Mouse (Mus musculus) heart, postnatal 0 days (tissue): ENCODE data around the gene Mtf1. TPM values are rescaled to one million over a fixed set of nuclear protein-coding genes. Genes with fewer than 3 reads are reported as not detected.

Experiments used
- ATAC-seq: fragments of 200-750 bp; cut with Nextera tagmentation; 2 replicates; pipeline ENCODE4 v1.8.0; 2017; ENCODE audit warnings: low read depth, moderate number of reproducible peaks, moderate library complexity; ENCODE audit not compliant: insufficient read depth
- DNase-seq: peaks from one replicate; pipeline ENCODE4 v3.0.0-alpha.2; 2016; ENCODE audit warnings: low spot score
- H3K27ac ChIP-seq: fragments of 300-500 bp; sonication (generic); 2 replicates; pipeline ENCODE4 v1.5.1; 2014; ENCODE audit warnings: low read depth, mild to moderate bottlenecking
- H3K27me3 ChIP-seq: fragments of 300-500 bp; sonication (generic); 2 replicates; pipeline ENCODE4 v1.6.1; 2014; ENCODE audit warnings: low read length, mixed read lengths; ENCODE audit not compliant: control insufficient read depth, insufficient read depth
- H3K36me3 ChIP-seq: fragments of 300-500 bp; sonication (generic); replicated peaks from 2 replicates; pipeline ENCODE4 v1.6.1; 2014; ENCODE audit warnings: low read length, mixed read lengths; ENCODE audit not compliant: control insufficient read depth, insufficient read depth
- H3K4me1 ChIP-seq: fragments of 300-500 bp; sonication (generic); 2 replicates; pipeline ENCODE4 v1.6.1; 2014; ENCODE audit warnings: antibody characterized with exemption; ENCODE audit not compliant: control insufficient read depth, insufficient read depth
- H3K4me2 ChIP-seq: fragments of 300-500 bp; sonication (generic); 2 replicates; pipeline ENCODE4 v1.6.1; 2014; ENCODE audit warnings: low read depth, mild to moderate bottlenecking, low read length, moderate library complexity
- H3K4me3 ChIP-seq: fragments of 300-500 bp; sonication (generic); 2 replicates; pipeline ENCODE4 v1.5.1; 2014; ENCODE audit warnings: low read depth, low read length
- H3K9ac ChIP-seq: fragments of 300-500 bp; sonication (generic); replicated peaks from 2 replicates; pipeline ENCODE4 v1.6.1; 2014; ENCODE audit warnings: low read depth, low read length, mixed read lengths
- H3K9me3 ChIP-seq: fragments of 300-500 bp; sonication (generic); replicated peaks from 2 replicates; pipeline ENCODE4 v1.6.1; 2016; ENCODE audit warnings: low read length; ENCODE audit not compliant: control insufficient read depth
- CTCF ChIP-seq: IDR thresholded peaks from 2 replicates; pipeline ENCODE4 v1.5.1; 2016; ENCODE audit warnings: antibody characterized with exemption, control low read depth, low read depth
- EP300 ChIP-seq: IDR thresholded peaks from 2 replicates; pipeline ENCODE4 v1.6.1; 2016; ENCODE audit warnings: antibody characterized with exemption, low read depth
- WGBS: fragments of 180-500 bp; shearing (Covaris S2); extraction: QIAGEN DNeasy Blood & Tissue Kit; methylation state at CpG from one replicate; pipeline ENCODE4 v1.1.7; 2014; 5-methylcytosine and 5-hydroxymethylcytosine counted together
- polyA plus RNA-seq: library from polyadenylated mRNA; unstranded; fragments of >200 nt; fragmentation: Nextera tagmentation; extraction: Ambion mirVana; gene quantifications from 2 replicates; pipeline ENCODE4 v1.2.1, GENCODE M21; 2015
- total RNA-seq: library from RNA; depleted of rRNA; stranded (reverse); fragments of >200 nt; gene quantifications from 2 replicates; pipeline ENCODE4 v1.2.3, GENCODE M21; 2014; ENCODE audit warnings: low replicate concordance

Gene Mtf1
- total and polyA plus RNA-seq, 2 experiments from 2014 or later, result 4.8 to 9.0 TPM

DNA sequence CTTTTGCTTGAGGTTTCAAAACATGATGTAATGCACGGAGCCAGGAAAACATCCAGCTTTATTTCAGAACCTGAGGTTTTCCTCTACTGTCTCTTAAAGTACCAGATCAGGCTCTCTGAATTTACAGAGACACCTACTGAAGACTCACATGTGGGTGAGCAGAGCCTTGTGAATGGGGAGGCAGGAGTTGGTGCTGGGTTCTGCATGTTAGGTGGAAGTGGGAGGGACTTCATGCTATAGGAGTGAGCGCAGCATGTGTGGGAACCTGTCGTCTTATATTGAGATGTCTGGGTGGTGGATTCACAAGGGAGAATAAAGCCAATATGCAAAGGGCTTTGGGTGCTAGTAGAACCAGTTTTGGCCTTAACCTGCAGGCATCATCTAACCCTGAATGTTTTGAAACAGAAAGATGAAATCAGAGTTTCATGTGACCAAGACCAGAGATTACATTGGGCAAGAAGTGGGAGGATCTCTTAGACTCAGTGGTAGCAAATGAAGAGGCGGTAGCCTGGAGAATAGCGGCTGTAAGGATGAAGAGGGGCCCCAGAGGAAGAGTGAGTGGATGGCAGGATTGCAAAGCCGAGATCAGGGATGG is 38.9 kb upstream of the Mtf1 start:
- Histone ChIP-seq H3K36me3 (no peaks in the 10 kb centered on the region; the same call in 1 of the 2 replicates), H3K9ac (no peak overlapping the region), H3K27me3 (no peaks in the 10 kb centered on the region), H3K4me1 (peaks cover 10% of the 10 kb centered on the region), H3K4me2 (no peak overlapping the region), H3K9me3 (no peaks in the 10 kb centered on the region), H3K27ac (no peak overlapping the region), H3K4me3 (no peak overlapping the region)
- 83% methylated on average over 6 of the region's 6 CpGs for WGBS
- ATAC-seq, result no peak
- no peak for TF ChIP-seq CTCF
- TF ChIP-seq EP300, result no peak
- DNase-seq, result no peak

DNA sequence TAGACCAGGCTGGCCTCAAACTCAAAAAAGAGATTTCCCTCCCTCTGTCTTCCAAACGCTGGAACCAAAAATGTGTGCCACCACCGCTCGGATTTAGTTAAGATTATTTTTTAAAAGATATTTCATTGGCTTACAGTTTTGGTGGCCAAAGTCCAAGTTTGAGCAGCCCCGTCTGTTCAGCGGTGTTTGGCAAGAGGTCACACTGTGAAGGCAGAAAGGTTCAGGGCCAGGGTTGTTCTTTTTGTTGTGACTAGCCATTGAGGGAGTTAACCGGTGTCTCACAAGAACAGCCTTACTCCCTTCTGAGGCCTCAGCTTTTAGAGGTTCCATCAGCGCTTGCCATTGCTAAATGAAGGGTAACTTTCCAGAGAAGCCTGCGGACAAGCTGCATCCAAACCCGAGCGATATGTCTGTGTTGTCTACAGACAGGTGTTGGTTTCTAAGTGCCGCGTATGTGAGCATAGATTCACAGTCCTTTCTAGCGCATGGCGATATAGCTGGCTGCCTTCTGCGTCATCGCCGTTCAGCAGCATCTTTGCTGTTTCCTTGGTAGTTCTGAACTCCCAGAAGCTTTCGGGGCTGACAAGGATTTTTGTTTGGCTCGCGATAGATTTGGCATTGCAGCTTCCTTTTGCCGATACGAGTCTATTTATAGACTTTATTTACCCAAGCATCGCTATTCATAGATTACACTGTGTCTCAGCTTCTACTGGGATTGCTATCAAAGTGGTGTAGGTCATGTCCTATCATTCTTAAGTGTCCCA is 35.9 kb upstream of the Mtf1 start:
- H3K36me3 ChIP-seq, result no peaks in the 10 kb centered on the region

DNA sequence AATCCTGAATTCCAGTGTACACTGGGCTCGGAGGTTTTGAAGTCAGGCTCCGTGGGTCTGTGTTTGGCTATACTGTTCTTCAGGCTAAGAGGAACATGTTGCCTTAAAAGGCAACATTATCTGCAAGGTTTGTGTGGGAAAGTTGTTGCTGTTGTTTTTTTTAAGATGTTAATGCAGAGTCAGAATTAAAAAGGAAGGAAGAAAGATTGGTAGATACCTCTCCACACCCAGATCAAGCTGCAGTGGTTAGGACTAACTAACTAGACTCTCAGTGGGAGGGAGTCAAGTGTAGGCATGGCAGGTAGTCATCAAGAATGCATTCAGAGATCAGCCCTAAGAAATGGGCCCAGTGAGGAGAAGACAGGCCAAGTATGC is 35.4 kb upstream of the Mtf1 start:
- TF ChIP-seq EP300 (no peak), CTCF (no peak)
- H3K9ac ChIP-seq, result no peak overlapping the region
- DNase-seq (no peak), ATAC-seq (0 out of 2 replicates have a peak, but pooled peaks have one; percentile 30)
- H3K27me3 ChIP-seq, result no peaks in the 10 kb centered on the region
- peak overlapping the region; percentile 44 for H3K27ac ChIP-seq
- H3K4me1 ChIP-seq, result peaks cover 10% of the 10 kb centered on the region
- no peak overlapping the region for H3K4me3 ChIP-seq
- H3K4me2 ChIP-seq, result 0 out of 2 replicates have a peak overlapping the region, but pooled peaks have one; percentile 13
- no peaks in the 10 kb centered on the region for H3K36me3 ChIP-seq
- H3K9me3 ChIP-seq, result no peaks in the 10 kb centered on the region
- 16% methylated on average over 2 of the region's 2 CpGs for WGBS

More for the DNA sequence above, 35.9 kb upstream of the Mtf1 start:
- no peak for DNase-seq
- Histone ChIP-seq H3K4me2 (0 out of 2 replicates have a peak overlapping the region, but pooled peaks have one; percentile 13), H3K9ac (no peak overlapping the region), H3K9me3 (no peaks in the 10 kb centered on the region), H3K4me1 (peaks cover 10% of the 10 kb centered on the region), H3K27me3 (no peaks in the 10 kb centered on the region), H3K27ac (peak overlapping the region; percentile 44), H3K4me3 (no peak overlapping the region)
- no peak for ATAC-seq
- 50% methylated on average over 23 of the region's 23 CpGs for WGBS
- TF ChIP-seq CTCF, result no peak
- no peak for TF ChIP-seq EP300

DNA sequence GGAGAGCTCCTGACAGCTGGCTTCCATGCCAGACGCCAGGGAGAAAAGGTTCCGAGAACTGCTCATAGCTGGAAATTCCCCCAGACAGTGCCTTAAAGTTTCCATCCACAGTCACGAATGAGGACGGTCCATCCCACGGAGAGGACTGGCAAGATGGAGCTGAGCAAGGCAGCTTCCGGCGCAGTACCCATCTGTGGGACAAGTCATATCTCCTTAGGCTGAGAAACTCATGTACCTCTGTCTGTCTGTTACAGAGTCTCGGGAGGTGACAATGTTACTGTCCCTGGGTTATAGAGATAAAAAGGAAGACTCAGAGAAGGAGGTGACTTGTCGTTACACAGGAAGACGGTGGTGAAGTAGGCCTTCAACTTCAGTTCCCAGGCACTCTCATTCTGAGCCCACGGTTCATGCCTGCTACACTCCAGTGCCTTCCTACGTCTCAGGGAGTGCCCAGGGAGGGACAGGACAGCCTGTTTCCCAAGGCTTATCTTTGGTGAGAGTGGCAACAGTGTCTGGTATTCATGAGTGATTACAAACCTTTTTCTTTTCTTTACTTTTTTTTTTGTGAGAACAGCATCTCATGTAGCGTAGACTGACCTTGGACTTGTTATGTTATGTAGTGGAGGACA is 32.8 kb upstream of the Mtf1 start:
- no peak for DNase-seq
- Histone ChIP-seq H3K4me3 (no peak overlapping the region), H3K9me3 (no peaks in the 10 kb centered on the region), H3K27me3 (no peaks in the 10 kb centered on the region), H3K9ac (no peak overlapping the region), H3K4me2 (no peak overlapping the region), H3K4me1 (peaks cover 10% of the 10 kb centered on the region), H3K27ac (no peak overlapping the region), H3K36me3 (no peaks in the 10 kb centered on the region)
- TF ChIP-seq EP300 (no peak), CTCF (no peak)
- ATAC-seq, result no peak
- 62% methylated on average over 13 of the region's 13 CpGs for WGBS

DNA sequence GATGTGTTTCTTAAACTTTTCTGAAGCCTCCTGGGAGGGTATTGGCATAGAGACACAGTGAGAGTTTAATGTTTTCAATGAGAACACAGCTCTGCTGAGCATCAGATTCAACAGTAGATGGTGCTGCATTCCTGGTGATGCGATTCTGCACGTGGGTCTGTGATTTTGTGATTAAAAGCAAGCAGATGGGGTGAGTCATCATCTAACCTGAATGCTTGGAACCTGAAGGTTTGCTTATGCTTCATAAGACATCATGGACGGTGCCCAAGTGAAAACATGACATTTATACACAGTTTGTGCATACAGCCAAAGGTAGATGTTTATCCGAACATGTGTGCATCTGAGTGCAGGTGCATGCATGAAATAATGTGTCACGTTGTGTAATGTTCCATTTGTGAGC is 31.3 kb upstream of the Mtf1 start:
- DNase-seq (no peak), ATAC-seq (no peak)
- Histone ChIP-seq H3K4me2 (no peak overlapping the region), H3K9ac (no peak overlapping the region), H3K4me1 (peaks cover 10% of the 10 kb centered on the region), H3K4me3 (no peak overlapping the region), H3K36me3 (no peaks in the 10 kb centered on the region), H3K27me3 (no peaks in the 10 kb centered on the region), H3K27ac (no peak overlapping the region), H3K9me3 (no peaks in the 10 kb centered on the region)
- 66% methylated on average over 5 of the region's 5 CpGs for WGBS
- TF ChIP-seq CTCF (no peak), EP300 (no peak)
